Mouse (Mus musculus) midbrain, postnatal 0 days (tissue): Measurements from ENCODE around the gene Cyp4a31. TPM values are rescaled to one million over a fixed set of nuclear protein-coding genes. Genes with fewer than 3 reads are reported as not detected.
"Not testable (repeated sequence)": the region's sequence is repeated elsewhere in the genome, so short reads cannot be mapped to it uniquely, and the experiment has no call there.

Experiments used
- ATAC-seq: fragments of 200-750 bp; cut with Nextera tagmentation; 2 replicates; pipeline ENCODE4 v1.8.0; 2017; ENCODE audit warnings: moderate number of reproducible peaks, mild to moderate bottlenecking, moderate TSS enrichment, moderate library complexity; ENCODE audit not compliant: low FRiP score
- DNase-seq: peaks from one replicate; pipeline ENCODE4 v3.0.0-alpha.2; 2015; ENCODE audit warnings: low spot score
- H3K27ac ChIP-seq: fragments of 300-500 bp; sonication (generic); 2 replicates; pipeline ENCODE4 v1.5.1; 2014; ENCODE audit warnings: low read depth, mild to moderate bottlenecking, low read length, mixed read lengths
- H3K27me3 ChIP-seq: fragments of 300-500 bp; sonication (generic); 2 replicates; pipeline ENCODE4 v1.6.1; 2014; ENCODE audit warnings: low read length, control low read depth, mixed read lengths; ENCODE audit not compliant: insufficient read depth
- H3K36me3 ChIP-seq: fragments of 300-500 bp; sonication (generic); 2 replicates; pipeline ENCODE4 v1.6.1; 2014; ENCODE audit warnings: low read length, control low read depth, mixed read lengths; ENCODE audit not compliant: insufficient read depth
- H3K4me1 ChIP-seq: fragments of 300-500 bp; sonication (generic); 2 replicates; pipeline ENCODE4 v1.6.1; 2014; ENCODE audit warnings: mild to moderate bottlenecking, control low read depth, antibody characterized with exemption, low read length, mixed read lengths; ENCODE audit not compliant: insufficient read depth
- H3K4me2 ChIP-seq: fragments of 300-500 bp; sonication (generic); 2 replicates; pipeline ENCODE4 v1.6.1; 2014; ENCODE audit warnings: low read depth, mild to moderate bottlenecking, low read length, mixed read lengths; ENCODE audit not compliant: poor library complexity, severe bottlenecking
- H3K4me3 ChIP-seq: fragments of 300-500 bp; sonication (generic); 2 replicates; pipeline ENCODE4 v1.5.1; 2014; ENCODE audit warnings: low read depth, mild to moderate bottlenecking, low read length, moderate library complexity
- H3K9ac ChIP-seq: fragments of 300-500 bp; sonication (generic); replicated peaks from 2 replicates; pipeline ENCODE4 v1.6.1; 2014; ENCODE audit warnings: mild to moderate bottlenecking, low read length, moderate library complexity, mixed read lengths; ENCODE audit not compliant: poor library complexity, severe bottlenecking
- H3K9me3 ChIP-seq: fragments of 300-500 bp; sonication (generic); 2 replicates; pipeline ENCODE4 v1.6.1; 2016; ENCODE audit warnings: low read length, control low read depth
- CTCF ChIP-seq: IDR thresholded peaks from 2 replicates; pipeline ENCODE4 v1.5.1; 2016; ENCODE audit warnings: antibody characterized with exemption, mild to moderate bottlenecking
- WGBS: fragments of 180-500 bp; shearing (Covaris S2); extraction: QIAGEN DNeasy Blood & Tissue Kit; methylation state at CpG from one replicate; pipeline ENCODE4 v1.1.7; 2014; 5-methylcytosine and 5-hydroxymethylcytosine counted together
- polyA plus RNA-seq: library from polyadenylated mRNA; unstranded; fragments of >200 nt; fragmentation: Nextera tagmentation; extraction: Ambion mirVana; gene quantifications from 2 replicates; pipeline ENCODE4 v1.2.1, GENCODE M21; 2015
- total RNA-seq: library from RNA; depleted of rRNA; stranded (reverse); fragments of >200 nt; gene quantifications from 2 replicates; pipeline ENCODE4 v1.2.3, GENCODE M21; 2014; rRNA removed

The Cyp4a31 gene
- total and polyA plus RNA-seq, 2 experiments from 2014 or later: not detected

GRCm38 (mm10) chr4:115614005-115614404, 50.6 kb downstream of the Cyp4a31 start:
- Histone ChIP-seq H3K4me1 (no peaks in the 10 kb centered on the region), H3K27me3 (no peaks in the 10 kb centered on the region), H3K9me3 (no peaks in the 10 kb centered on the region), H3K4me3 (no peak overlapping the region), H3K27ac (no peak overlapping the region), H3K9ac (no peak overlapping the region), H3K4me2 (no peak overlapping the region), H3K36me3 (no peaks in the 10 kb centered on the region)
- ATAC-seq (no peak), DNase-seq (no peak)
- no peak for TF ChIP-seq CTCF

- not testable (repeated sequence) for H3K4me1 ChIP-seq, H3K4me2 ChIP-seq, ATAC-seq, H3K36me3 ChIP-seq, H3K27me3 ChIP-seq, DNase-seq, H3K4me3 ChIP-seq, H3K9me3 ChIP-seq, H3K27ac ChIP-seq, H3K9ac ChIP-seq
- 96% methylated on average over 3 of the region's 3 CpGs for WGBS
Measured at GRCm38 (mm10) chr4:115625560-115625959, 62.1 kb downstream of the Cyp4a31 start.

Other genes starting within 250 kb of the Cyp4a31 start
- gene Cyp4a12b, start 152.0 kb upstream of the Cyp4a31 start, total RNA-seq: 0.09 TPM in 1 of 2 replicates, not detected in the other
- gene Cyp4a12b, start 152.0 kb upstream of the Cyp4a31 start, polyA plus RNA-seq: not detected in 2 replicates
- not detected in 2 replicates for gene Cyp4a30b, start 111.0 kb upstream of the Cyp4a31 start, total RNA-seq
- gene Cyp4a30b, start 111.0 kb upstream of the Cyp4a31 start, polyA plus RNA-seq: not detected in 2 replicates
- gene Cyp4a14, start 67.5 kb upstream of the Cyp4a31 start, total RNA-seq: not detected in 2 replicates
- gene Cyp4a14, start 67.5 kb upstream of the Cyp4a31 start, polyA plus RNA-seq: not detected in 2 replicates
- not detected in 2 replicates for gene Cyp4a10, start 45.4 kb upstream of the Cyp4a31 start, total RNA-seq
- not detected in 2 replicates for gene Cyp4a10, start 45.4 kb upstream of the Cyp4a31 start, polyA plus RNA-seq
- gene Cyp4a32, start 37.3 kb downstream of the Cyp4a31 start, total RNA-seq: not detected in 2 replicates
- gene Cyp4a32, start 37.3 kb downstream of the Cyp4a31 start, polyA plus RNA-seq: not detected in 2 replicates
- 1.9 and 4.0 TPM in 2 replicates for gene Cyp4b1, start 84.1 kb downstream of the Cyp4a31 start, total RNA-seq
- 1.7 and 1.9 TPM in 2 replicates for gene Cyp4b1, start 84.1 kb downstream of the Cyp4a31 start, polyA plus RNA-seq
- gene Efcab14, start 174.1 kb downstream of the Cyp4a31 start, total RNA-seq: 16.7 and 17.2 TPM in 2 replicates
- gene Efcab14, start 174.1 kb downstream of the Cyp4a31 start, polyA plus RNA-seq: 13.2 and 16.2 TPM in 2 replicates
- gene Tex38, start 217.4 kb downstream of the Cyp4a31 start, total RNA-seq: 0.49 and 1.2 TPM in 2 replicates
- gene Tex38, start 217.4 kb downstream of the Cyp4a31 start, polyA plus RNA-seq: 0.87 and 0.93 TPM in 2 replicates
- gene Atpaf1, start 221.2 kb downstream of the Cyp4a31 start, total RNA-seq: 25.9 and 40.0 TPM in 2 replicates
- 37.8 and 38.7 TPM in 2 replicates for gene Atpaf1, start 221.2 kb downstream of the Cyp4a31 start, polyA plus RNA-seq